Mouse (Mus musculus) thymus, adult 2 months (tissue): ENCODE data around the gene Ccr10.

Experiments
- CTCF ChIP-seq: fragments of 200-500 bp; IDR thresholded peaks from 2 replicates; pipeline ENCODE4 v1.5.1; 2012; ENCODE audit warnings: mild to moderate bottlenecking, control low read depth, low read length, moderate library complexity, borderline replicate concordance; ENCODE audit not compliant: control insufficient read depth, poor library complexity, insufficient read depth; ENCODE audit errors: extremely low read depth
- POLR2A ChIP-seq: fragments of 200-500 bp; IDR thresholded peaks from 2 replicates; pipeline ENCODE4 v1.6.1; 2012; ENCODE audit warnings: mild to moderate bottlenecking, low read length, control low read depth, moderate library complexity; ENCODE audit not compliant: control insufficient read depth, poor library complexity, insufficient read depth; ENCODE audit errors: extremely low read depth

DNA sequence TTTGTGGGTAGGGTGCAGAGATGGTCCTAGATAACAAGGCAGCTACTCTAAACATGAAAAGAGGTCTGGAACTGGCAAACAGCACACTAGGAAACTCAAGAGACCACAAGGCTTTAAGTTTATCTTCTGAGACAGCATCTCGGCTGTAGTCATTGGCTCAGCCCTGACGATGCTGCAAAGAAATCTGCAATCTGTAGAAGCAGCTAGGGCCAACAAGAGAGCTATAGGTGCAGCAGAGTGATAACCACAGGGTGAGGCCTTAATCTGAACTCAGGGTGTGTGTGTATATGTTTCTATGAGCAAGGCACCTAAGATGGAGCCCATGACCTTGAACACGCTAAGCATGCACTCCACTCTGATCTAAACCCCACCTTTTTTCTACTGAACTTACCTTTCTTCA lies 24.3 kb upstream of the Ccr10 start:
- TF ChIP-seq POLR2A (no peak), CTCF (no peak)
